Mouse (Mus musculus): Measurements from ENCODE around the gene Myadm.

- TF ChIP-seq TAL1 (IDR thresholded peaks at IDR 0.05; ENCODE audit: low read length): no peak
- no peak for TF ChIP-seq GATA1 (IDR thresholded peaks at IDR 0.05; ENCODE audit: low read length)
Measured at GRCm38 (mm10) chr7:3267261-3267660, 21.6 kb upstream of the Myadm start.
